Mouse (Mus musculus): ENCODE measurements around the gene Nfkb2. TPM values are rescaled to one million over a fixed set of nuclear protein-coding genes. Genes with fewer than 3 reads are reported as not detected.

Gene Nfkb2
- polyA plus RNA-seq, 1 experiment from 2014 or later, result 2.3 TPM

MicroRNAs within 50 kb of the gene (microRNA counts, 519-probe panel; counts per million panel counts)
- 2,382 counts per million, percentile 42 among the panel's probes with 10 or more counts for microRNA mmu-miR-146b

Small RNAs within 50 kb of the gene (microRNA-seq; reads per million reads assigned to microRNA genes)
- 2.6 reads per million, percentile 11 among the genes with 10 or more reads in this experiment for gene Mir146b

Other genes starting within 250 kb of the Nfkb2 start
- gene Nolc1, start 228.5 kb upstream of the Nfkb2 start, polyA plus RNA-seq (2015; fragmentation: Nextera tagmentation; extraction: Ambion mirVana), result 65.5 and 70.3 TPM in 2 replicates
- 0.49 and 0.52 TPM in 2 replicates for gene Elovl3, start 172.4 kb upstream of the Nfkb2 start, polyA plus RNA-seq (2015; fragmentation: Nextera tagmentation; extraction: Ambion mirVana)
- 4.5 and 6.2 TPM in 2 replicates for gene Pitx3, start 156.0 kb upstream of the Nfkb2 start, polyA plus RNA-seq (2015; fragmentation: Nextera tagmentation; extraction: Ambion mirVana)
- 79.0 and 83.0 TPM in 2 replicates for gene Gbf1, start 151.8 kb upstream of the Nfkb2 start, polyA plus RNA-seq (2015; fragmentation: Nextera tagmentation; extraction: Ambion mirVana)
- 146 and 148 TPM in 2 replicates for gene Psd, start 22.8 kb downstream of the Nfkb2 start, polyA plus RNA-seq (2015; fragmentation: Nextera tagmentation; extraction: Ambion mirVana)
- 48.2 and 54.8 TPM in 2 replicates for gene Fbxl15, start 23.9 kb downstream of the Nfkb2 start, polyA plus RNA-seq (2015; fragmentation: Nextera tagmentation; extraction: Ambion mirVana)
- 340 and 347 TPM in 2 replicates for gene Cuedc2, start 34.4 kb downstream of the Nfkb2 start, polyA plus RNA-seq (2015; fragmentation: Nextera tagmentation; extraction: Ambion mirVana)
- gene Mfsd13a, start 36.8 kb downstream of the Nfkb2 start, polyA plus RNA-seq (2015; fragmentation: Nextera tagmentation; extraction: Ambion mirVana), result 11.1 and 11.7 TPM in 2 replicates
- 2.0 and 2.8 TPM in 2 replicates for gene 2310034G01Rik, start 46.0 kb downstream of the Nfkb2 start, polyA plus RNA-seq (2015; fragmentation: Nextera tagmentation; extraction: Ambion mirVana)
- gene Actr1a, start 91.4 kb downstream of the Nfkb2 start, polyA plus RNA-seq (2015; fragmentation: Nextera tagmentation; extraction: Ambion mirVana), result 394 and 399 TPM in 2 replicates
- 24.2 and 24.4 TPM in 2 replicates for gene Sufu, start 92.6 kb downstream of the Nfkb2 start, polyA plus RNA-seq (2015; fragmentation: Nextera tagmentation; extraction: Ambion mirVana)
- gene Trim8, start 197.4 kb downstream of the Nfkb2 start, polyA plus RNA-seq (2015; fragmentation: Nextera tagmentation; extraction: Ambion mirVana), result 29.9 and 30.5 TPM in 2 replicates

Measured in midbrain, embryonic 15.5 days (tissue).